Mouse (Mus musculus): ENCODE measurements around the gene Nrm. TPM values are rescaled to one million over a fixed set of nuclear protein-coding genes. Genes with fewer than 3 reads are reported as not detected.
A peak's percentile ranks its signal among the peaks of the same experiment; 100 is the strongest.

Nrm gene
- polyA plus RNA-seq, 1 experiment, result 8.6 TPM

DNA sequence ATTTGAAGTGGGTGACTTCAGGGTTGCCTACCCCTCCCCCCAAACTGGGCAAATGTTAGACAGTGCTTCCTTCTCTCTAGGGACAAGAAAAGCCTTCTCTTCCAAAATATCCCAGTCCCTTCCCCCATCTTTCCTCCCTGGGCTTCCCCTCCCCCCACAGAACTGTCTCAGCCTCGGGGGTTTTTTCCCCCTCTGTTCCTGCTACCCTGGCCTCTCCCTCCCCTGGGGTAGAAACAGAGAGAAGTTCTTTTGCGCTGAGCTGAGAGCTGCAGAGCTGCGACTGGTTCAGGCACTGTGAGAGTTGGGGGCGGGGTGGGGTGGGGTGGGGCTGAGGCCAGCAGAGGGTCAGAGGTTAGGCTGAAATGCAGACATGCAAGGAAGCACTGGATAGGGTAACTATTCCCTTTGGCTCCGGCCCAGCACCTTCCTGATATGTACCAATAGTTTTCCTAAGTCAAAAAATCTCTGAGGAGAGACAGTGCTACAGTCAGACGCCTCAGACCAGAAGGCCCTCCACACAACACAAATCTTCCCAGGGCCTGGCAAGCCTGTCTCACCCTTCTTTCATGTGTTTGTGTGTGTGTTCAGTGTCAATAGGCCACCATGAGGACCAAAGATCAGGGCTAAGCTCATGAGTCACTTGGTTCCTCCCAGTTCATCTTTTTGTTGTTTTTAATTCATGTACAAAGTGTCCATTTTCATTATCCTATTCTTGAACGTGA lies 8.4 kb downstream of the Nrm start:
- peaks cover 3% of the 10 kb centered on the region; the same call in 1 of the 2 replicates for H3K4me1 ChIP-seq (ENCODE audit: control insufficient read depth, insufficient read depth, low read length)
- no peak for DNase-seq
- no peak overlapping the region; the same call in 1 of the 2 replicates for H3K27ac ChIP-seq (ENCODE audit: insufficient read depth, low read length)
- H3K4me3 ChIP-seq (replicated peaks; ENCODE audit: insufficient read depth, low read depth, low read length), result no peak overlapping the region
- WGBS, result 30% methylated on average over 7 of the region's 7 CpGs
- no peaks in the 10 kb centered on the region for H3K27me3 ChIP-seq (ENCODE audit: control insufficient read depth, insufficient read depth, low read length)
- TF ChIP-seq POLR2A (IDR thresholded peaks at IDR 0.05; ENCODE audit: borderline replicate concordance, insufficient read depth, low read length), result no peak
- no peak for TF ChIP-seq CTCF (IDR thresholded peaks at IDR 0.05; ENCODE audit: borderline replicate concordance, insufficient read depth, low read depth, low read length)

GRCm38 (mm10) chr17:35870151-35870883 lies 9.2 kb downstream of the Nrm start:
- no peak for TF ChIP-seq POLR2A (IDR thresholded peaks at IDR 0.05; ENCODE audit: borderline replicate concordance, insufficient read depth, low read length)
- TF ChIP-seq CTCF (IDR thresholded peaks at IDR 0.05; ENCODE audit: borderline replicate concordance, insufficient read depth, low read depth, low read length), result no peak
- Histone ChIP-seq H3K27ac (ENCODE audit: insufficient read depth, low read length) (no peak overlapping the region), H3K4me1 (ENCODE audit: control insufficient read depth, insufficient read depth, low read length) (peaks cover 3% of the 10 kb centered on the region; the same call in 1 of the 2 replicates), H3K4me3 (replicated peaks; ENCODE audit: insufficient read depth, low read depth, low read length) (no peak overlapping the region), H3K27me3 (ENCODE audit: control insufficient read depth, insufficient read depth, low read length) (no peaks in the 10 kb centered on the region)
- WGBS, result 65% methylated on average over 9 of the region's 9 CpGs
- no peak for DNase-seq

DNA sequence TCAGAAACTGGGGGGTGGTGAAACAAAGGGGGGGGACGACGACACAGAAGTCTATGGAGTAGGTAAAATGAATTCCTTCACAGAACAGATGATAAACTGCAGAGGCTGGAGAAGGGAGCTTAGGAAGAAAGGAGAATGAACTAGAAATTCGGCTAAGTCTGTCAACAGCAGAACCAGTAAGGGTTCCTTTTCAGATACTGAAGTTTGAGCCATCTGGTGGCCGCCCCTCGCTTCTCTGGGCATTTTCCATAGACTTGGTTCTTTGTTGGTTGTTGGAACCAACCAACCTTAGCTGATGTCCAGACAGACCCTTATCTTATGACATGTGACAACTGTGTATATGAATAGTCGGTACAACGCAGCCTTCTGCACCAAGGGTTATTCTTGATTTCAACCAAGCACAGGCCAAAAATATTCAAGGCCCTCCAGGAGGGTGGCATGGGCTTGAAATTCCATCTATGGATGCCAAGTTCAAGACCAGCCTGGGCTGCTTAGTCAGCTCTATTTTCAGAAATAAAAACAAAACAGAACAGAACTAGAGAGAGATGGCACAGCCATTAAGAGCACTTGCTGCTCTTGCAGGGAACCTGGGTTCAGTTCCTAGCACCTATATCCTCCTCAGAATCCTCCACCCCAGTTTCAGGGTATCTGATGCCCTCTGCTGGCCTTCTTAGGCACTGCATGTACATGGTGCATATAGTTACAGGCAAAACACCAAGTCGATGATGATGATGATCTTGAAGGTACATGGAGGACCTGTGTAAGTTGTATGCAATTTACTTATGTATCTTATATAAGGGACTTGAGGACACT lies 10.0 kb downstream of the Nrm start:
- Histone ChIP-seq H3K4me3 (replicated peaks; ENCODE audit: insufficient read depth, low read depth, low read length) (no peak overlapping the region), H3K4me1 (ENCODE audit: control insufficient read depth, insufficient read depth, low read length) (peaks cover 3% of the 10 kb centered on the region; the same call in 1 of the 2 replicates), H3K27ac (ENCODE audit: insufficient read depth, low read length) (no peak overlapping the region), H3K27me3 (ENCODE audit: control insufficient read depth, insufficient read depth, low read length) (no peaks in the 10 kb centered on the region)
- DNase-seq, result no peak
- WGBS, result 82% methylated on average over 8 of the region's 8 CpGs
- TF ChIP-seq POLR2A (IDR thresholded peaks at IDR 0.05; ENCODE audit: borderline replicate concordance, insufficient read depth, low read length) (no peak), CTCF (IDR thresholded peaks at IDR 0.05; ENCODE audit: borderline replicate concordance, insufficient read depth, low read depth, low read length) (peak; percentile 24; the same call in 1 of the 2 replicates)

GRCm38 (mm10) chr17:35873774-35874519 lies 12.8 kb downstream of the Nrm start:
- H3K27me3 ChIP-seq (ENCODE audit: control insufficient read depth, insufficient read depth, low read length), result no peaks in the 10 kb centered on the region
- TF ChIP-seq POLR2A (IDR thresholded peaks at IDR 0.05; ENCODE audit: borderline replicate concordance, insufficient read depth, low read length) (no peak), CTCF (IDR thresholded peaks at IDR 0.05; ENCODE audit: borderline replicate concordance, insufficient read depth, low read depth, low read length) (peak; percentile 95)
- H3K4me3 ChIP-seq (replicated peaks; ENCODE audit: insufficient read depth, low read depth, low read length), result no peak overlapping the region
- H3K4me1 ChIP-seq (ENCODE audit: control insufficient read depth, insufficient read depth, low read length), result peaks cover 3% of the 10 kb centered on the region; the same call in 1 of the 2 replicates
- DNase-seq, result peak; percentile 84 to 91
- WGBS, result 31% methylated on average over 21 of the region's 21 CpGs
- no peak overlapping the region for H3K27ac ChIP-seq (ENCODE audit: insufficient read depth, low read length)

- Histone ChIP-seq H3K27ac (ENCODE audit: insufficient read depth, low read length) (no peak overlapping the region), H3K4me3 (replicated peaks; ENCODE audit: insufficient read depth, low read depth, low read length) (no peak overlapping the region), H3K27me3 (ENCODE audit: control insufficient read depth, insufficient read depth, low read length) (no peaks in the 10 kb centered on the region), H3K4me1 (ENCODE audit: control insufficient read depth, insufficient read depth, low read length) (peaks cover 3% of the 10 kb centered on the region; the same call in 1 of the 2 replicates)
- 45% methylated on average over 6 of the region's 6 CpGs for WGBS
- no peak for DNase-seq
- no peak for TF ChIP-seq CTCF (IDR thresholded peaks at IDR 0.05; ENCODE audit: borderline replicate concordance, insufficient read depth, low read depth, low read length)
- TF ChIP-seq POLR2A (IDR thresholded peaks at IDR 0.05; ENCODE audit: borderline replicate concordance, insufficient read depth, low read length), result no peak
These were observed 13.6 kb downstream of the Nrm start for GRCm38 (mm10) chr17:35874721-35875120.

- WGBS, result 5% methylated on average over 66 of the region's 66 CpGs
- DNase-seq, result peak; percentile 96 to 97
- Histone ChIP-seq H3K4me3 (replicated peaks; ENCODE audit: insufficient read depth, low read depth, low read length) (peak within 1 kb of the TSS; percentile 76), H3K4me1 (ENCODE audit: control insufficient read depth, insufficient read depth, low read length) (peaks cover 9% of the 10 kb centered on the region), H3K27ac (ENCODE audit: insufficient read depth, low read length) (peak within 1 kb of the TSS; percentile 26; the same call in 1 of the 2 replicates), H3K27me3 (ENCODE audit: control insufficient read depth, insufficient read depth, low read length) (no peaks in the 10 kb centered on the region)
- peak; percentile 63 for TF ChIP-seq POLR2A (IDR thresholded peaks at IDR 0.05; ENCODE audit: borderline replicate concordance, insufficient read depth, low read length)
- peak; percentile 75 for TF ChIP-seq CTCF (IDR thresholded peaks at IDR 0.05; ENCODE audit: borderline replicate concordance, insufficient read depth, low read depth, low read length)
These were observed 18.3 kb downstream of the Nrm start, which contains the start of gene Dhx16 for GRCm38 (mm10) chr17:35879245-35880057. Gene Dhx16, plus strand, starts transcription at chr17:35879819.
